Comparison of ENCODE assay signal across 8 mouse cellular contexts in the genomic region with DNA sequence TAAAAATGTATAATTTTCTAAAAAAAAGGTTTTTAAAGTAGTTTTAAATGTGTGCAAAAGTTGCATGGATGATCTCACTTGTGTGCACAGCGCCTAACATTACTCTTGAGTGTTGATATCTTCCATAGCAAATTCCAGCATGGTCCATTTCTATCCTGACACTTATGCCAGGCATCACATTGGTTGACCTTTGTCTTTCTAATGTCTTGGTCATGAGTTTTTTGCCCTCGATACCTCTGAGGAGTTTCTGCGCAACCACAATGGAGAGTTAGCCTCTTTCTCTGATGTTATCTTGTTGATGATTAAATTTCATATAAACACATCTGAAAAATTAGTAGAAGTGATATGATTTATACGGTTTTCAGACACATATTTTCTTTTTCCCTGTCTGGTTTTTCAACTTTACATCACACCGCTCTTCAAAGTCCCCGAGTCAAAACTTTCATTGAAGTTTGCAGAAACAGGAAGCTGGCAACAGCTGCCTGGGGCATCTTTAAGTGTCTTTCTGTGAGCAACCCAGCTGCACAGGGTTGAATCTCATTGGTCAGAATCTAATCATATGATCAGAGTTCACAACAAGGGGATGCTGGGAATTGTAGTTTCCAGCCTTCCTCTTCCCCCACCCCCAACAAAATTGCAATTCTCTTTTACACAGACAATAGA.
DNase-seq lines count a peak whose midpoint lies in the region; ATAC-seq and TF ChIP-seq lines count a peak whose summit lies in the region.

No protein-coding gene starts in this region.

- no peak overlapping the region for H3K27ac ChIP-seq in forebrain, postnatal 0 days (ENCODE audit: low read depth, low read length)

- WGBS in forebrain, postnatal 0 days = 66% methylated on average over 6 of the region's 6 CpGs

- no peak for TF ChIP-seq CTCF in forebrain, postnatal 0 days (IDR thresholded peaks at IDR 0.05; ENCODE audit: low read depth)

- peak; percentile 96 for ATAC-seq in forebrain, postnatal 0 days

- intact Hi-C loops in gastrocnemius, postnatal 14 days (cut with DNase I; ENCODE audit: low total_unique reads) = no loop called here

- H3K9ac ChIP-seq in forebrain, postnatal 0 days = no peak overlapping the region

- H3K4me2 ChIP-seq in forebrain, postnatal 0 days (ENCODE audit: low read depth) = no peak overlapping the region

- no peaks in the 10 kb centered on the region for H3K27me3 ChIP-seq in forebrain, postnatal 0 days (ENCODE audit: insufficient read depth, low read length)

- peak; percentile 44 for DNase-seq in layer of hippocampus, adult 9-11 months
- no peak for DNase-seq in layer of hippocampus, postnatal 25 days (ENCODE audit: extremely low spot score in 1 of 2, low spot score in 1 of 2)
- peak; percentile 3 for DNase-seq in T-cell, adult 2 months (ENCODE audit: low spot score)
- peak; percentile 74 for DNase-seq in forebrain, postnatal 0 days
- DNase-seq in lung, postnatal 36 days = peak; percentile 11
- peak; percentile 39 for DNase-seq in thymus, postnatal 25 days
- DNase-seq in gastrocnemius, postnatal 14 days = no peak
- no peak for DNase-seq in adrenal gland, postnatal 4 days (ENCODE audit: low spot score in 2 of 2)

- H3K9me3 ChIP-seq in forebrain, postnatal 0 days (ENCODE audit: low read length) = no peaks in the 10 kb centered on the region

- no peak overlapping the region for H3K4me3 ChIP-seq in forebrain, postnatal 0 days (ENCODE audit: low read depth, low read length)

- no peaks in the 10 kb centered on the region for H3K36me3 ChIP-seq in forebrain, postnatal 0 days (ENCODE audit: insufficient read depth)

- no peaks in the 10 kb centered on the region for H3K4me1 ChIP-seq in forebrain, postnatal 0 days (ENCODE audit: insufficient read depth)

Comparison
In these comparisons a context has a peak if more than half of its experiments do, and no peak if none do; other contexts are left out.
1. DNase-seq: peak in layer of hippocampus, adult 9-11 months (single experiment), T-cell, adult 2 months (single experiment), forebrain, postnatal 0 days (single experiment), lung, postnatal 36 days (single experiment) and thymus, postnatal 25 days (single experiment); none in layer of hippocampus, postnatal 25 days (0 of 2), gastrocnemius, postnatal 14 days (single experiment) and adrenal gland, postnatal 4 days (0 of 2).